Mouse (Mus musculus) lung, postnatal 0 days (tissue): ENCODE measurements at regions not wholly inside any gene's neighbourhood (a gene's known extent, or its start where the extent isn't known, plus 50 kb on each side); places are given as distances from the start of the nearest gene placed in this dataset.

Experiments used
- CTCF ChIP-seq: IDR thresholded peaks from 2 replicates; pipeline ENCODE4 v1.5.1; 2016; ENCODE audit warnings: antibody characterized with exemption, mild to moderate bottlenecking
- EP300 ChIP-seq: IDR thresholded peaks from 2 replicates; pipeline ENCODE4 v1.6.1; 2016; ENCODE audit warnings: antibody characterized with exemption, mild to moderate bottlenecking, control low read depth

DNA sequence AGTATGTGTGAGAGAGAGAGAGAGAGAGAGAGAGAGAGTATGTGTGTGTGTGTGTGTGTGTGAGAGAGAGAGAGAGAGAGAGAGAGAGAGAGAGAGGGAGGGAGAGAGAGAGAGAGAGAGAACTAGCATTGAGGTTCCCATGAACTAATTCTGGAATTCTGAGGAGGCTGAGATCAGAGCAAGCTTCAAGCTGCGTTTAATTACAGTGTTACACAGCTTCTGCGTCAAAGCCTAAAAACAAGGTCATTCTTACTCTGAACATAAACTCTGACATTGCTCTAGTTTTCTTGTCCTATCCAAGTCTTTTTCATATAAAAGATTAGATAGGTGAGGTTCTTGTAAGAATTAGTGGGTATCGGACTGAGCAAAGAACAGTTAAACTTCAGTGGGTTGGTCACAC, 744.1 kb upstream of the Klhl29 start:
- no peak for TF ChIP-seq CTCF
- no peak for TF ChIP-seq EP300
